Mouse (Mus musculus) kidney, postnatal 14 days (tissue): ENCODE results near the gene Ccdc73.
A peak's percentile ranks its signal among the peaks of the same experiment; 100 is the strongest.

Experiments
- DNase-seq: peaks from one replicate; pipeline ENCODE4 v3.0.0; 2022; ENCODE audit warnings: mixed read lengths

Ccdc73 gene

DNA sequence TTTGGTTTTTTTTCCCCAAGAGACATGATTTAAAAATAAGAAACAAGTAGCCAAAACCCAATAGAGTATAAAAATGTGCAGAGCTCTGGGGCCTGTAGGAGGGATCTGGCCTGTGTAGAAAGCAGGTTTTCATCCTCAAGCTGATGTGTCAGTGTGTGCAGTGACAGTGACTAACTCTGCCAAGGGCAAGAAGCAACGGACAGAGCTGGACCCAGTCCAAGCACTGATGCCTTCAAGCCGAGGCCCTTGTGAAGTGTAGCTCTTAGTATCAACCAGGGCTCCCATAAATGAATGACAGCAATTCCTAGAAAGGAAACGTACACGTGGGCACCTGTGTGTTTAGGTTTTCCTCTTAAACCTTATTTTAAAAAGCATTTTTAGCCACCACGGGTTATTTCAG is 161.2 kb downstream of the Ccdc73 start:
- DNase-seq, result no peak

DNA sequence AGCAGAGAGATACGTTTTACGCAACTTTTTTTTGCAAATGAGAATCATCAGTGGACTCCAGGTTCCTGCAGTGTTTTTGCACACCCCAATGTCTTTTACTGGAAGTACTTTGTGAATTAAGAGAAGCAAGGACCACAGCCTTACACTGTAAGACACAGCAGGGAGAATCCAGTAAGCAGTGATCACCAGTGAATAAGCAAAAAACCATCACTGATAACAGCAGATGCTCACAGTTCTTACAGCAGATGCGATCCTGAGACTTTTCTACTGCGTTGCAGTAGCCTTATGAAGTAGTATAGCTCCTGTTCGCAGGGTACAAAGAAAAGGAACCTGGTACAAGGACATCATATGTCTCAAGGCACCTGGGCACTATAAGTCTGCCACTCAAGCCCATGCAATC is 162.9 kb downstream of the Ccdc73 start:
- no peak for DNase-seq

- no peak for DNase-seq
Observed at GRCm38 (mm10) chr2:105034084-105034483, 166.5 kb downstream of the Ccdc73 start.

DNA sequence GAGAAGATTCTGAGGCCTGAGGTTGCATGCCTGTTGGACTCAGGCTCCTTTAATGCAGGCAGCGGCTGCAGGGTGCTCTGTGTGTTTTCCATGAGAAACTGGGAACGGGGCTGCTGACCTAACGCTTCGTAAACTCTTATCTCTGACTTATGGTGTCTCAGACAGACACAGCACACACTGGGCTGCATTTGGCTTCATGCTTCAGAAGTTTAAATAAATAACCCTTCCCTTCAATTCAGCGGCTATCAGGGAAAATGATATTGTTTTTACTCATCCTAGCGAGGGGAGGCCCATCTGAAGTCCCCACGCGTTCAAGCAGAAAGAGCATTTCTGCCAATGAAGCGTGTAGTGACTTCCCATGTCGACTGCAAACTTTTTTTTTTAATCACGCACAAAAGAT is 168.4 kb downstream of the Ccdc73 start:
- DNase-seq, result no peak

DNA sequence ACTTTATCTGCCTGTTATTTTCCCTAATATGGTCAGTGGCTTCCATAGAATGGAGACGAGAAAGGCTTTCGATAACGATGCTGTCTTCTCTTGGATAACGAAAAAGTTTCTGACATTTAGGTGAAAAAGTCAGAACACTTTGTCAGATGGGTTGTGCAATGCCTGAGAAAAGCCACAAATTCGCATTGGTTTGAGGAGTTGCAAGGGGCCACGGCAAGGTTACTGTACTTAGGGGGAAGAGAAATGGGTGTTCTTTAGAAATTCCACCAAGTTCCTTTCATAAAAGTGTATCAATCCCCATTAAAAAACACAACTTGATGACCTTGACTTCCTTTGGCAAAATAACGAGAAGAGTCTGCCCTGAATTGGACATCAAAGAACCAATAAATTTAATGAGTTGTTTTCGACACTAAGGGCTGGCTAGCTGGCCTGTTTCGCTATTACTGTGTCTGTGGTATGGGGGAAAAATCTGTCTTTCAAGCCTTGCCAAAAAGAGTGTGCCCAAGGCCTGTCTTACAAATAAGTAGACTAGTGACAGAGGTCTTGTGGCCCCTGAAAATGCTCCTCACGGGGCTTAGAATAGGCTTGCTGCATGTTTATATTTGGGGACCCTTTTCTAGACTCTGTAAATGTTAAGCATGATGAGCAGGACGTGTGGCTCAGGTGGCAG is 168.9 kb downstream of the Ccdc73 start:
- DNase-seq, result no peak

DNA sequence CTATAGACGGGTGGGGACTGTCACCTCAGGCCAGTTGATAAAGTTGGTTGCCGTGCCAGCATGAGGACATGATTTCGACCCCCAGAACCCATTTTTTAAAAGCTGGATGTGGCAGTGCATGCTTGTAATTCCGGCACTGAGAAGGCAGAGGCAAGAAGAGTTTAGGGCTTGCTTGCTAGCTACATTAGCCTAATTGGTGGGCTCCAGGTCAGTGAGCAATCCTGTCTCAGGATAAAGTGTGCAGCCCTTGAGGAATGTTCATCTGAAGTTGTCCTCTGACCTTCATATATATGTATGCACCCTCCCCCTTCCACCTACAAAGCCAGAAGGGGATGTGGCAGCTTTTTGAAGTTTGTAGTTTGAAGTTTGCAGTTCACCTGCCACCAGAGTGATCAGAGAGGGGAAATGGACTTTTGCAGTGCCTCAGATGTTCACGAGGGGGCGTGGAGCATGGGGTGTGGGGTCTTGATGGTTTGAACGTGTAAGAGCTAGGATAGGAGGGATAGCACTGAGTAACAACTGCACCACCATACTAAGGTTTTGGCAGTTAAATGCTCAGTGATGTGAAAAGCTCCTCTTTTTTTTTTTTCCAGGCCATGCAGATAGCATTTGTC is 170.5 kb downstream of the Ccdc73 start:
- DNase-seq, result no peak

DNA sequence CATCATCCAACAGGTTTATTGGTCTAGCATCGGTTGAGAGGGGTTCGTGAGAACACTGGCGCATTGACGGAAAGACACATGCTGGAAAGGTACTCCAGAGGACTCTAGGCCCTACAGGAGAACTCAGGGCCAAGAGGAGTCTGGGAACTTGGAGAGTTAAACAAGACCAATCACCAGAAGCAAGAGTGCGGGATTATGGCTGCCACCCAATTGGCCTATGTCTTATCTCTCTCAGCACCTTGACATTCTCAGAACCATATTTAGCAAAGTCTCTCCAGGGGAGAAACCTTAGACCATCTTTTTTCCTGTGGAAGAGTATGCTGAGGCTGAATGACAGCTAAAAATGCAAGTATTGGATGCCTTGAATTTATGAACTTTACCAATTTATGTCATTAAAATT is 171.3 kb downstream of the Ccdc73 start:
- no peak for DNase-seq

DNA sequence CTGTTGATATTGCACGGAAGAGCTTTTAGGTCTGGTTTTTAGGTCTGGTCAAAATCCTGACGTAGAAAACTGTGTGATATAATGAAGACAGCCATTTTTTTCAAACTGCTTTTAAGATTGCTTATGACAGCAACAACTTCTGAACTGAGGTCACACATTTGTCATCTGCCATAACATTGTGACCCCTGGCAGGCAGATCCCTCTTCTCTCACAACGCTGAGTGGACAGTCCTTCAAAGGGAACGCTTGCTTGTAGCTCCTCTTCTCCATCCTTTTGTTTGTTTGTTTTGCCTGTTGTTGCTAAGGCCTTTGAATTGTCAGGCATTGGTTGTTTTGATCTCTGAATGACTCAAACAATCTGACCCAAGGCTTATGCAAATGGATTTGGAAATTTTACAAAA is 173.3 kb downstream of the Ccdc73 start:
- peak; percentile 52 for DNase-seq

DNA sequence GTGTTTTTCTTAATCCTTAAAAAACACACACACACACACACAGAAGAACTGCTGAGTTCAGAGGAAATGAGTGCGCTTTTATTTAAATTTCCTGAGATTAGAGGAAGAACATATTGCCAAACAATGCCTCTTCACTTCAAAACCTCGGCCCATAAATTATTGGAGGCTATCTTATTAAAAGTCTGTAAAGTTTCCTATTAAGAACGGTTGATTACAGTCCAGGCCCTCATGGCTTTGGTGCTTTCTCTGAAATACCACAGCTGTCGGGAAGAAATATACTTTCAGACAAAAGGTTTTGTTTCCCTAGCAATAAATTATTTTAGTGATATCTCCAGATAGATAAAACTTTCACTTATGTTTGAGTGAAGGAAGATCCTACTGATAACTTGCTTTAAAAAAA is 175.5 kb downstream of the Ccdc73 start:
- DNase-seq, result peak; percentile 43

- DNase-seq, result no peak
Observed at GRCm38 (mm10) chr2:105048301-105048700, 180.7 kb downstream of the Ccdc73 start.

DNA sequence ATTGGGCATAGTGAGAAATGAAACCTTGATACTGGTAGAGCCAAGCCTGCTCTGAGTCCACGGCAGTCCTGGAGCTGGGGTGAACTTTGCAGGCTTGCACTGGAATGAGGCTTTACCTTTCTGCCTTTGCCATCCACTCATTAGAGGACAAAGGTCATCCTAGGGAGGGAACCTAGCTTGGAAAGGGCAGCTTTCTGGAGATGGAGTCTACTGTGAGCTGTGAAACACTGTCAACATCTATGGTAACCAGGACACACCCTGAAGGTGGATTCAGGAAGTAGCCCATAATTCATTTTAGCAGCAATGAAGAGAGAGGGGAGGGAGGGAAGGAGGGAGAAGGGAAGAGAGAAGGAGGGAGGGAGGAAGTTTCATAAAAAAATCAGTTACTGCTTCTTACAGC is 187.9 kb downstream of the Ccdc73 start:
- DNase-seq, result no peak

GRCm38 (mm10) chr2:105058577-105059116 is 191.0 kb downstream of the Ccdc73 start:
- no peak for DNase-seq

- DNase-seq, result no peak
Observed at GRCm38 (mm10) chr2:105062741-105063372, 195.3 kb downstream of the Ccdc73 start.
